Mouse (Mus musculus): ENCODE measurements at regions not wholly inside any gene's neighbourhood (a gene's known extent, or its start where the extent isn't known, plus 50 kb on each side); places are given as distances from the start of the nearest gene placed in this dataset.

DNA sequence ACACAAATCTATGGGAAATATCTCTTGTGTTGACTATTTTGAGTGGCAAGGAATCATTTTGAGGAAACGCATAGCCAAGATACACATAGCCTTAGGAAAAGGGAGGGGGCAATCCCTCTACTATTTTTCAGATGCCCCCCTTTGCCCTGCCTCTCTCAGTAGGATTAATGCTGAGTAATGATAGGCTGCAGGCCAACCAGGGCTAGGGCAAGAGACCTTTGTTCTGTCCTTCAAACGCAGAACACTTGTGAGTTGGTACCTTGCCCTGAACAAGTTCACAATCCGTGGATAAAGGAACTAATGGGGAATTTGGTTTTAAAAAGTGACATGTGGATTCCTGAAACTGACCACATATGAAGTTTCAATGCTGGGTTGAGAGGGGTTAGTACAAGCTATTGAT, 651.6 kb downstream of the Slc4a3 start:
- no peaks in the 10 kb centered on the region for H3K9me3 ChIP-seq
- H3K9ac ChIP-seq, result no peak overlapping the region
- no peak for ATAC-seq (ENCODE audit: low read depth)
- no peaks in the 10 kb centered on the region for H3K27me3 ChIP-seq
- H3K27ac ChIP-seq (replicated peaks), result no peak overlapping the region
- H3K4me1 ChIP-seq (replicated peaks), result no peaks in the 10 kb centered on the region
- no peak overlapping the region for H3K4me3 ChIP-seq
- no peaks in the 10 kb centered on the region for H3K36me3 ChIP-seq
- 87% methylated on average over 3 of the region's 3 CpGs for WGBS
- no peak overlapping the region for H3K4me2 ChIP-seq

GRCm38 (mm10) chr1:76200906-76201305, 654.8 kb downstream of the Slc4a3 start:
- ATAC-seq (ENCODE audit: low read depth), result no peak
- Histone ChIP-seq H3K27ac (replicated peaks) (no peak overlapping the region), H3K4me2 (no peak overlapping the region), H3K9me3 (no peaks in the 10 kb centered on the region), H3K4me3 (no peak overlapping the region), H3K27me3 (no peaks in the 10 kb centered on the region), H3K36me3 (no peaks in the 10 kb centered on the region), H3K9ac (no peak overlapping the region), H3K4me1 (replicated peaks) (no peaks in the 10 kb centered on the region)
- 68% methylated on average over 3 of the region's 3 CpGs for WGBS

DNA sequence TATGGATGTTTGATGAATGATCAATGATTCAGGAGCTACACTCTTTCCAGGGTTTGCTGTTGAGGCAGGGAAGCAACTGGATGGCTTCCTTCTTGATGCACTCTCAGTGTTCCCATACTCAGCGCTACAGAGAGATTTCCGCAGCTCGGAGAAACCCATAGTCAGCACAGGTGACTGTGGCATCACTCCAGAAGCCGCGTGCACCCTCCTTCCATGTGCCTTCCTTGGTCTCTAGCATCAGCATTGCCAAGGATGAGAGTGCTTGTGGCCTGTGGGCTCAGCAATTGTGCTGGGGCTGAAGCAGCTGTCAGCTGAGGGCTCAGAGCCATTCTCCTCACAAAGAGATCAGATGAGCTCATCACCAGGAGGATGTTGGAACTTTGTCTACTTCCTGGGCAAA, 666.4 kb downstream of the Slc4a3 start:
- WGBS, result 95% methylated on average over 5 of the region's 5 CpGs
- no peak overlapping the region for H3K27ac ChIP-seq (replicated peaks)
- no peaks in the 10 kb centered on the region for H3K9me3 ChIP-seq
- no peaks in the 10 kb centered on the region for H3K27me3 ChIP-seq
- H3K36me3 ChIP-seq, result no peaks in the 10 kb centered on the region
- H3K4me3 ChIP-seq, result no peak overlapping the region
- H3K9ac ChIP-seq, result no peak overlapping the region
- no peak for ATAC-seq (ENCODE audit: low read depth)
- no peaks in the 10 kb centered on the region for H3K4me1 ChIP-seq (replicated peaks)
- H3K4me2 ChIP-seq, result no peak overlapping the region

DNA sequence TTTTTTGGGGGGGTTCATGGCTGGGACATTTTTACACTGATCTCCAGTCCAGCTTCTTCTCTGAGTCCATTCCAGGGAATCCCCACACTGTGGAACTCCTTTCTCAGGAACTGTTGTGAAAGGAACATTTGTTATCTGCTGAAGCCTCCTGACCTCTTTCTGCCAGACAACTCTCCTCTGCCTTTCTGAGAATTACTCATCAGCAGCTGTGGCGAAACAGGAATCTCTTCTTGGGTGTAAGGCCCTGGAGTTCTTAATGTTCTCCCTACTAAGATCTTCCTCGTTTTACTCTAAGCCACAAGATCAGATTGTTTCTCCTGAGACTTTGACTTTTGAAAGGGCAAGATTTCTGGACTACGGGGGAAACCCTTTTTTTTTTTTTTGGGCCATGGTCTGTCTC, 698.7 kb downstream of the Slc4a3 start:
- no peak for ATAC-seq (ENCODE audit: low read depth)
- H3K4me2 ChIP-seq, result no peak overlapping the region
- H3K36me3 ChIP-seq, result no peaks in the 10 kb centered on the region
- no peak overlapping the region for H3K27ac ChIP-seq (replicated peaks)
- H3K27me3 ChIP-seq, result no peaks in the 10 kb centered on the region
- H3K9me3 ChIP-seq, result no peaks in the 10 kb centered on the region
- H3K4me3 ChIP-seq, result no peak overlapping the region
- H3K4me1 ChIP-seq (replicated peaks), result peaks cover 14% of the 10 kb centered on the region
- H3K9ac ChIP-seq, result no peak overlapping the region
- WGBS, result 88% methylated on average over 3 of the region's 3 CpGs

GRCm38 (mm10) chr1:76246181-76246796, 700.2 kb downstream of the Slc4a3 start:
- no peaks in the 10 kb centered on the region for H3K27me3 ChIP-seq
- H3K4me2 ChIP-seq, result no peak overlapping the region
- H3K4me1 ChIP-seq (replicated peaks), result peaks cover 14% of the 10 kb centered on the region
- no peak overlapping the region for H3K9ac ChIP-seq
- peak overlapping the region; percentile 16; the same call in 1 of the 2 replicates for H3K27ac ChIP-seq (replicated peaks)
- H3K9me3 ChIP-seq, result no peaks in the 10 kb centered on the region
- H3K36me3 ChIP-seq, result no peaks in the 10 kb centered on the region
- no peak overlapping the region for H3K4me3 ChIP-seq
- peak; percentile 53 for ATAC-seq (ENCODE audit: low read depth)
- WGBS, result 17% methylated on average over 8 of the region's 8 CpGs

GRCm38 (mm10) chr1:76247126-76247525, 701.1 kb downstream of the Slc4a3 start:
- no peaks in the 10 kb centered on the region for H3K36me3 ChIP-seq
- ATAC-seq (ENCODE audit: low read depth), result no peak
- H3K4me3 ChIP-seq, result no peak overlapping the region
- H3K4me2 ChIP-seq, result no peak overlapping the region
- no peak overlapping the region for H3K9ac ChIP-seq
- no peaks in the 10 kb centered on the region for H3K27me3 ChIP-seq
- peaks cover 14% of the 10 kb centered on the region for H3K4me1 ChIP-seq (replicated peaks)
- H3K9me3 ChIP-seq, result no peaks in the 10 kb centered on the region
- no peak overlapping the region for H3K27ac ChIP-seq (replicated peaks)
- WGBS, result 55% methylated on average over 8 of the region's 8 CpGs

DNA sequence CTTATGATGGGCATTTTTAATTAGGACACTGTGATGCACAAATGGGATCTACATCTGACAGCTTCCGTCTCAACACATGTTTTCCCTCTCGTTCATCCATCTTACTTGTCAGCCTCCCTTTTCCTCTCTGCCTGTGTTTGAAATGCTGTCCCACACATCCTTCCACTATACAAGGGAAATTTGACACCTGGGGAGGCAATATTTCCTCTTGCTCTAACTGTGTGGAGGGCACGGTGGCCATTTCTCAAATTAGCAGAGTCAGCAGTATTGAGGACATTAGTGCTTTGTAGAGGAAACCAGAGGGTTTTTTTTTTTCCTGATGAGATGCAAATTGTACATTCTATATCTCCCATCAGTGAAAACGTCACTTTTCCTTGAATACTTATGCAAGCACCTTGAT, 712.2 kb downstream of the Slc4a3 start:
- 30% methylated on average over 4 of the region's 4 CpGs for WGBS
- ATAC-seq (ENCODE audit: low read depth), result no peak
- no peak overlapping the region for H3K27ac ChIP-seq (replicated peaks)
- H3K4me3 ChIP-seq, result no peak overlapping the region
- no peaks in the 10 kb centered on the region for H3K27me3 ChIP-seq
- H3K9me3 ChIP-seq, result no peaks in the 10 kb centered on the region
- no peak overlapping the region for H3K9ac ChIP-seq
- H3K4me1 ChIP-seq (replicated peaks), result peaks cover 12% of the 10 kb centered on the region
- no peaks in the 10 kb centered on the region for H3K36me3 ChIP-seq
- H3K4me2 ChIP-seq, result no peak overlapping the region

DNA sequence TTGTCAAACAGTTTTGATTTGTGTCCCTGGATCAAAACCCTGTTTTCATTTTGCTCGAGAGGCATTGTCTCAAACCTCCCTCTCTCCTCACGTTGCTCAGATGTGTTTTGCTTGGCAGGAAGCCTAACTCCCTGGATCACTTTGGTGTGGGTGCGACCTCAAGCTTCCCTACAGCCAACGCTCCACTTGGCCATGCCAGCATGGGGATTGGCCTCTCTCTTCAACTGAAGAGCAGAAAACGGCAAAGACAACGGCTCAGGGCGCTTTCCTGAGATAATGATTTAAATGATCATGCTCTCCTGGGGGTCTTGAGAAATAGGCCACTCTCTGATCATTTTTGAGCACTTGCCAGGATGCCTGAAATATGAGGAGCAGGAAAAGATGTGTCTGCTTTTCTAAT, 730.1 kb downstream of the Slc4a3 start:
- no peak overlapping the region for H3K4me3 ChIP-seq
- peaks cover 6% of the 10 kb centered on the region for H3K4me1 ChIP-seq (replicated peaks)
- ATAC-seq (ENCODE audit: low read depth), result no peak
- 28% methylated on average over 7 of the region's 7 CpGs for WGBS
- H3K9me3 ChIP-seq, result no peaks in the 10 kb centered on the region
- no peaks in the 10 kb centered on the region for H3K36me3 ChIP-seq
- no peaks in the 10 kb centered on the region for H3K27me3 ChIP-seq
- H3K4me2 ChIP-seq, result no peak overlapping the region
- no peak overlapping the region for H3K9ac ChIP-seq
- H3K27ac ChIP-seq (replicated peaks), result no peak overlapping the region; the same call in 1 of the 2 replicates

GRCm38 (mm10) chr1:76276624-76277023, 730.6 kb downstream of the Slc4a3 start:
- Histone ChIP-seq H3K9ac (no peak overlapping the region), H3K27me3 (no peaks in the 10 kb centered on the region), H3K36me3 (no peaks in the 10 kb centered on the region), H3K4me1 (replicated peaks) (peaks cover 6% of the 10 kb centered on the region), H3K4me2 (no peak overlapping the region), H3K27ac (replicated peaks) (no peak overlapping the region), H3K9me3 (no peaks in the 10 kb centered on the region), H3K4me3 (no peak overlapping the region)
- 36% methylated on average over 3 of the region's 3 CpGs for WGBS
- ATAC-seq (ENCODE audit: low read depth), result no peak

GRCm38 (mm10) chr1:76283322-76283721, 737.3 kb downstream of the Slc4a3 start:
- H3K36me3 ChIP-seq, result no peaks in the 10 kb centered on the region
- ATAC-seq (ENCODE audit: low read depth), result peak; percentile 43; the same call in 1 of the 2 replicates

DNA sequence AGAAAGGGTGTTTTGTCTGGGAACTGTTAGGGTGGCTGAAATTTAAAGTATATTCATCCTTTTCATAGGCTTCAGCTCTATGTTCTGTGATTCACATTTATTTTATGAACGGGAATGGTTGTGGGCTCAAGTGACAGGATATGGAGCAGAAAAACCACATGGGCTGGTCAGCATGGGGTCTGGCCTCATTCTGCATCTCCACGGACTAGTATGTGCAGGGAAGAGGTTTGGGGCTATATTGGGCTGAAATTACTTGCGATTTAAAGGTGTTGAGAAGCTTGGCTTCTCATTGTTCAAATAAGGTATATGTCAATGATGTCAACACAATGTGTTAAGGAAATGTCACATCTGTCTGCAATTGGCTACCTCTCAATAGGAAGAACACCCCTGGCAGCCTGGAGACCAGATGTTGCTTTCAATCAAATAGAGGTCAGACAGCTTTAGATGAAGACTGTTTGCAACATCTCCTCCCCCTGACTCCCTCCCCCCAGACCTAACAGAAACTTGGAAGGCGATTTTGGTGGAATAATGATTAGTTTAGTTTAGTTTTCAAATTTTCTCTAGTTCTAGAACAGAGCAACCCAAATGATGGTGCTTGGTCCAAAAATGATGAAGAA, 777.0 kb downstream of the Slc4a3 start:
- Histone ChIP-seq H3K27me3 (no peaks in the 10 kb centered on the region), H3K9me3 (no peaks in the 10 kb centered on the region), H3K36me3 (no peaks in the 10 kb centered on the region), H3K4me3 (no peak overlapping the region), H3K4me2 (no peak overlapping the region), H3K9ac (no peak overlapping the region), H3K27ac (replicated peaks) (no peak overlapping the region), H3K4me1 (replicated peaks) (no peaks in the 10 kb centered on the region)
- WGBS, result 86% methylated on average over 4 of the region's 4 CpGs
- ATAC-seq (ENCODE audit: low read depth), result no peak

More at GRCm38 (mm10) chr1:76283322-76283721, 737.3 kb downstream of the Slc4a3 start:
- Histone ChIP-seq H3K4me3 (no peak overlapping the region), H3K9ac (no peak overlapping the region), H3K27me3 (no peaks in the 10 kb centered on the region), H3K4me1 (replicated peaks) (peaks cover 10% of the 10 kb centered on the region), H3K4me2 (no peak overlapping the region), H3K9me3 (no peaks in the 10 kb centered on the region), H3K27ac (replicated peaks) (peak overlapping the region; percentile 30; the same call in 1 of the 2 replicates)
- 36% methylated on average over 3 of the region's 3 CpGs for WGBS

DNA sequence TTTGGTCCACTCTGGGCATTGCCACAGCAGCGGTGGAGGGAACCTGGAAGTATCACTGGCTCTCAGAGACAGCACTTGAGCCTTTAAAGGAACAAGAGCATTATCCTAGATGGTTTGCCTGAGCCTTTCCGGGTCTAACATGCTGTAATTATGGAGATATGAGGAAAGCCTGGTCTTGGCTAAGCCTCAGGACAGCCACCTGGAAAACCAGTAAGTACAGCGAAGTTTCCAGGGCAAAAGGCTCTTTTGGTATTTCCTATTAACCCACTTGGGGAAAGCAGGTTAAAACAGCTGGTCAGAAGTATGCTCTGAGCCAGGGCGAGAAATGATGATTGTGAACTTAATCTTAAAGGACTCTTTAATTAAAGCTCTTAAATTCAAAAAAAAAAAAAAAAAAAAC, 777.5 kb downstream of the Slc4a3 start:
- H3K36me3 ChIP-seq, result no peaks in the 10 kb centered on the region
- no peak overlapping the region for H3K4me3 ChIP-seq
- no peak overlapping the region for H3K4me2 ChIP-seq
- no peak overlapping the region for H3K9ac ChIP-seq
- ATAC-seq (ENCODE audit: low read depth), result no peak
- no peaks in the 10 kb centered on the region for H3K27me3 ChIP-seq
- 87% methylated on average over 4 of the region's 4 CpGs for whole genome bisulfite sequencing
- no peaks in the 10 kb centered on the region for H3K4me1 ChIP-seq (replicated peaks)
- no peak overlapping the region for H3K27ac ChIP-seq (replicated peaks)
- no peaks in the 10 kb centered on the region for H3K9me3 ChIP-seq

GRCm38 (mm10) chr1:76336011-76336410, 789.9 kb downstream of the Slc4a3 start:
- Histone ChIP-seq H3K27me3 (no peaks in the 10 kb centered on the region), H3K4me1 (replicated peaks) (no peaks in the 10 kb centered on the region), H3K4me2 (no peak overlapping the region), H3K27ac (replicated peaks) (no peak overlapping the region), H3K36me3 (no peaks in the 10 kb centered on the region), H3K4me3 (no peak overlapping the region), H3K9ac (no peak overlapping the region), H3K9me3 (no peaks in the 10 kb centered on the region)
- no peak for ATAC-seq (ENCODE audit: low read depth)
